Mouse (Mus musculus): ENCODE data around the gene Olfr1370. TPM values are rescaled to one million over a fixed set of nuclear protein-coding genes. Genes with fewer than 3 reads are reported as not detected.

Olfr1370 gene
- polyA plus RNA-seq, 1 experiment from 2014 or later, result not detected

Other genes starting within 250 kb of the Olfr1370 start
- not detected in 3 replicates for gene Olfr1369-ps1, start 36.5 kb upstream of the Olfr1370 start, polyA plus RNA-seq (2018)
- gene Olfr263, start 54.7 kb upstream of the Olfr1370 start, polyA plus RNA-seq (2018), result not detected in 3 replicates
- not detected in 3 replicates for gene Olfr1368, start 70.9 kb upstream of the Olfr1370 start, polyA plus RNA-seq (2018)
- 29.7 to 59.8 TPM (median 37.0 TPM) in 3 replicates for gene Trim27, start 104.5 kb upstream of the Olfr1370 start, polyA plus RNA-seq (2018)
- gene Gpx5, start 217.8 kb upstream of the Olfr1370 start, polyA plus RNA-seq (2018), result not detected in 3 replicates
- not detected in 3 replicates for gene Gpx6, start 237.2 kb upstream of the Olfr1370 start, polyA plus RNA-seq (2018)

Measured in macrophage (primary cell).